Mouse (Mus musculus) CH12.LX (cell line): ENCODE results near the gene March9.
"Not testable (repeated sequence)": the region's sequence is repeated elsewhere in the genome, so short reads cannot be mapped to it uniquely, and the experiment has no call there.

Experiments used
- CHD1 ChIP-seq: IDR thresholded peaks from 2 replicates; pipeline ENCODE4 v1.6.1; 2012; ENCODE audit warnings: low read depth, low read length, improper control_type of control experiment, inconsistent platforms
- CHD2 ChIP-seq: IDR thresholded peaks from 2 replicates; pipeline ENCODE4 v1.6.1; 2011; ENCODE audit warnings: low read length, improper control_type of control experiment
- CTCF ChIP-seq, 2 experiments: IDR thresholded peaks in 1 of 2; conservative IDR thresholded peaks in 1 of 2; 2 replicates each; pipeline ENCODE4 v1.5.1; 2011 to 2012; ENCODE audit warnings: low read depth in 2 of 2, low read length in 2 of 2, improper control_type of control experiment in 1 of 2, inconsistent platforms in 1 of 2, mild to moderate bottlenecking in 1 of 2, moderate library complexity in 1 of 2
- EP300 ChIP-seq: IDR thresholded peaks from 2 replicates; pipeline ENCODE4 v1.6.1; 2011; ENCODE audit warnings: low read length, improper control_type of control experiment
- MYC ChIP-seq: IDR thresholded peaks from 2 replicates; pipeline ENCODE4 v1.6.1; 2011; ENCODE audit warnings: low read depth, mild to moderate bottlenecking, improper control_type of control experiment, low read length

DNA sequence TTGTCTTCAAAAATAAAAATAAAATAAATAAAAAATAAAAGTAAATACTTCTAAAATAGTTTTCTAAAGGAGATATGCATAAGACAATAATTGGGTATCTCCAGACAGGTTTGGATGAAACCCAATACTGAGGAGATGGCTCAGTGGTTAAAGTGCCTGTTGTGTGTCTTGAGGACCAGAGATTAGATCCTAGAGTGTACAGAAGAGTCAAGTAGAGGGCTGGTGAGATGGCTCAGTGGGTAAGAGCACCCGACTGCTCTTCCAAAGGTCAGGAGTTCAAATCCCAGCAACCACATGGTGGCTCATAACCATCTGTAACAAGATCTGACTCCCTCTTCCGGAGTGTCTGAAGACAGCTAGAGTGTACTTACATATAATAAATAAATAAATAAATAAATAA is 13.0 kb upstream of the March9 start:
- not testable (repeated sequence) for TF ChIP-seq MYC; CTCF (conservative IDR thresholded peaks at IDR 0.05 in 1 of 2, IDR thresholded peaks at IDR 0.05 in 1 of 2; ENCODE audit: low read depth in 2 of 2, low read length in 2 of 2); CHD2; EP300; CHD1
